12 mouse cellular contexts compared by ENCODE assay signal in the genomic region with DNA sequence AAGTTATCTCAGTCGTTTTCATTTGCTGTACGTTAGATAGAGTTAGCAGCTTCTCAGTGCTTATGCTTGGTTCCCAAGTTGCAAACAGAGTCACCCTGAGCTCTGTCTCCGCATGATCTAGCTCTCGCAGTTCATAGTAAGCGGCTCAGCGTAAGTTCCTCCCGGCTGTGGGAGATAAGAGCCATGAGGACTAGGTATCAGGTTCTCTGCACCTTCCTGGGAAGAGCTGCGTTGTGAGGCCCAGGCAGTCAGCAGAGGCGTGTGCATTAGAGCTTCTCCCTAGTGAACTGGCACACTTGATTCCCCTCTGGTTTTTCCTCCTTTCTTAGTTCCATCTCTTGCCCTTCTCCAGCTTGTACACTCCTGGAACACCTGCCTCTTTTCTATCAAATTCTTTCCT.
DNase-seq lines count a peak whose midpoint lies in the region; ATAC-seq and TF ChIP-seq lines count a peak whose summit lies in the region.
"Had no signal": no experiment of that assay in that cellular context is flagged by ENCODE, and none has a peak within 500 bp of the region (broad histone marks: within the 10 kb centered on the region; RNA-seq: fewer than 3 reads in every experiment).

No protein-coding gene starts in this region.

- H3K36me3 ChIP-seq in heart, embryonic 16.5 days (ENCODE audit: control insufficient read depth, insufficient read depth): no peaks in the 10 kb centered on the region
- 0 out of 2 replicates have a peak, but pooled peaks cover 9% of the 10 kb centered on the region for H3K36me3 ChIP-seq in liver, postnatal 0 days (replicated peaks; ENCODE audit: insufficient read depth, low read length)

- no peak for TF ChIP-seq CTCF in liver, postnatal 0 days (IDR thresholded peaks at IDR 0.05; ENCODE audit: low read depth)

- no peak for DNase-seq in heart, adult 9 months (ENCODE audit: low spot score in 2 of 2)
- DNase-seq in MEL-GATA-1-ER (ENCODE audit: extremely low read depth, low read depth): peak; percentile 63
- peak; percentile 58 for DNase-seq in liver, postnatal 0 days
- DNase-seq in neural tube, embryonic 10.5 days (ENCODE audit: extremely low spot score, low spot score): no peak
- no peak for DNase-seq in frontal cortex, postnatal 25 days (ENCODE audit: low spot score in 2 of 2)
- DNase-seq: adrenal gland, postnatal 36 days; cerebellum, adult 8-10 months had no signal

- H3K9ac ChIP-seq in heart, embryonic 16.5 days (ENCODE audit: low read length): peak overlapping the region; percentile 43; the same call in 1 of the 2 replicates
- no peak overlapping the region for H3K9ac ChIP-seq in liver, postnatal 0 days (replicated peaks)

- peak overlapping the region; percentile 32; the same call in 1 of the 2 replicates for H3K4me2 ChIP-seq in heart, embryonic 16.5 days (ENCODE audit: low read depth, low read length)
- peak overlapping the region; percentile 29 for H3K4me2 ChIP-seq in liver, postnatal 0 days (ENCODE audit: low read depth, low read length)
- H3K4me2 ChIP-seq: midbrain, embryonic 11.5 days had no signal

- WGBS in heart, embryonic 16.5 days: 19% methylated on average over 9 of the region's 9 CpGs
- WGBS in liver, postnatal 0 days (ENCODE audit: insufficient replicate concordance): 45% methylated on average over 9 of the region's 9 CpGs

- peaks cover 20% of the 10 kb centered on the region for H3K4me1 ChIP-seq in heart, embryonic 16.5 days (ENCODE audit: control insufficient read depth, insufficient read depth, low read length)
- peaks cover 6% of the 10 kb centered on the region; the same call in 1 of the 2 replicates for H3K4me1 ChIP-seq in liver, postnatal 0 days (ENCODE audit: insufficient read depth)

- ATAC-seq in heart, embryonic 16.5 days (replicated peaks; ENCODE audit: extremely low read depth, insufficient read depth, low FRiP score): peak; percentile 41
- peak; percentile 80 for ATAC-seq in common myeloid progenitor, adult 5-6 weeks (replicated peaks; ENCODE audit: low read depth, poor library complexity, severe bottlenecking)
- ATAC-seq in liver, postnatal 0 days: peak; percentile 100
- ATAC-seq: forebrain, embryonic 14.5 days had no signal

- H3K4me3 ChIP-seq in heart, embryonic 16.5 days (ENCODE audit: low read length): no peak overlapping the region
- H3K4me3 ChIP-seq in liver, postnatal 0 days (ENCODE audit: low read depth, low read length): no peak overlapping the region

- no peaks in the 10 kb centered on the region for H3K9me3 ChIP-seq in heart, embryonic 16.5 days (replicated peaks; ENCODE audit: control insufficient read depth, low read length)
- H3K9me3 ChIP-seq in liver, postnatal 0 days (ENCODE audit: low read length): no peaks in the 10 kb centered on the region

- peak overlapping the region; percentile 18; the same call in 1 of the 2 replicates for H3K27ac ChIP-seq in heart, embryonic 16.5 days (ENCODE audit: low read length)
- H3K27ac ChIP-seq in liver, postnatal 0 days (ENCODE audit: low read depth): peak overlapping the region; percentile 37

- H3K27me3 ChIP-seq in heart, embryonic 16.5 days (ENCODE audit: control insufficient read depth, insufficient read depth, low read length): no peaks in the 10 kb centered on the region
- H3K27me3 ChIP-seq in liver, postnatal 0 days (ENCODE audit: insufficient read depth, low read length): no peaks in the 10 kb centered on the region
- H3K27me3 ChIP-seq: CH12.LX had no signal

- peak; percentile 93 for TF ChIP-seq EP300 in liver, postnatal 0 days (IDR thresholded peaks at IDR 0.05; ENCODE audit: low read depth)

Comparison
In these comparisons a context has a peak if more than half of its experiments do, and no peak if none do; other contexts are left out.
1. ATAC-seq: peak in every context shown above with its lines; median percentile 100 in liver, postnatal 0 days; 80 in common myeloid progenitor, adult 5-6 weeks; 41 in heart, embryonic 16.5 days.
2. DNase-seq: peak in MEL-GATA-1-ER (single experiment) and liver, postnatal 0 days (single experiment); none in heart, adult 9 months (0 of 2), neural tube, embryonic 10.5 days (single experiment) and frontal cortex, postnatal 25 days (0 of 2).